Mouse (Mus musculus): ENCODE measurements around the gene Adgrl4. TPM values are rescaled to one million over a fixed set of nuclear protein-coding genes. Genes with fewer than 3 reads are reported as not detected.

The Adgrl4 gene
- polyA plus RNA-seq, 1 experiment = not detected

- Histone ChIP-seq H3K36me3 (ENCODE audit: control insufficient read depth, insufficient read depth) (no peaks in the 10 kb centered on the region), H3ac (ENCODE audit: control insufficient read depth, insufficient read length, low read depth) (no peak overlapping the region), H3K79me3 (ENCODE audit: low read depth) (no peaks in the 10 kb centered on the region), H3K4me3 (ENCODE audit: insufficient read depth, poor library complexity, severe bottlenecking) (no peak overlapping the region), H3K27me3 (ENCODE audit: control insufficient read depth, insufficient read depth, insufficient read length) (no peaks in the 10 kb centered on the region), H3K79me2 (ENCODE audit: control insufficient read depth, insufficient read depth) (no peaks in the 10 kb centered on the region)
- TF ChIP-seq CTCF (IDR thresholded peaks at IDR 0.05; ENCODE audit: control insufficient read depth, insufficient read depth, insufficient read length) (no peak), USF1 (IDR thresholded peaks at IDR 0.05; ENCODE audit: low read depth) (no peak), MAX (IDR thresholded peaks at IDR 0.05) (no peak), FOSL1 (IDR thresholded peaks at IDR 0.05; ENCODE audit: insufficient read depth, low read length, poor library complexity, severe bottlenecking) (no peak)
These were observed 119.9 kb downstream of the Adgrl4 start for GRCm38 (mm10) chr3:151557607-151558006.

- no peak for TF ChIP-seq CTCF (IDR thresholded peaks at IDR 0.05; ENCODE audit: control insufficient read depth, insufficient read depth, insufficient read length)
- H3K4me3 ChIP-seq (ENCODE audit: insufficient read depth, poor library complexity, severe bottlenecking) = no peak overlapping the region
- no peak overlapping the region for H3ac ChIP-seq (ENCODE audit: control insufficient read depth, insufficient read length, low read depth)
- H3K36me3 ChIP-seq (ENCODE audit: control insufficient read depth, insufficient read depth) = no peaks in the 10 kb centered on the region
- no peaks in the 10 kb centered on the region for H3K79me3 ChIP-seq (ENCODE audit: low read depth)
- H3K27me3 ChIP-seq (ENCODE audit: control insufficient read depth, insufficient read depth, insufficient read length) = no peaks in the 10 kb centered on the region
- no peaks in the 10 kb centered on the region for H3K79me2 ChIP-seq (ENCODE audit: control insufficient read depth, insufficient read depth)
These were observed 120.7 kb downstream of the Adgrl4 start for GRCm38 (mm10) chr3:151558374-151558773.

- Histone ChIP-seq H3K79me2 (ENCODE audit: control insufficient read depth, insufficient read depth) (no peaks in the 10 kb centered on the region), H3K27me3 (ENCODE audit: control insufficient read depth, insufficient read depth, insufficient read length) (no peaks in the 10 kb centered on the region), H3K36me3 (ENCODE audit: control insufficient read depth, insufficient read depth) (no peaks in the 10 kb centered on the region), H3ac (ENCODE audit: control insufficient read depth, insufficient read length, low read depth) (no peak overlapping the region), H3K79me3 (ENCODE audit: low read depth) (no peaks in the 10 kb centered on the region), H3K4me3 (ENCODE audit: insufficient read depth, poor library complexity, severe bottlenecking) (no peak overlapping the region)
- TF ChIP-seq MYOG (IDR thresholded peaks at IDR 0.05; ENCODE audit: control insufficient read depth, extremely low read depth, insufficient read length) = no peak
- TF ChIP-seq FOSL1 (IDR thresholded peaks at IDR 0.05; ENCODE audit: insufficient read depth, low read length, poor library complexity, severe bottlenecking) = no peak
- no peak for TF ChIP-seq USF1 (IDR thresholded peaks at IDR 0.05; ENCODE audit: low read depth)
- TF ChIP-seq MYOD1 (IDR thresholded peaks at IDR 0.05; ENCODE audit: control insufficient read depth, insufficient read length, low read depth) = no peak
- TF ChIP-seq MAX (IDR thresholded peaks at IDR 0.05) = no peak
- no peak for TF ChIP-seq CTCF (IDR thresholded peaks at IDR 0.05; ENCODE audit: control insufficient read depth, insufficient read depth, insufficient read length)
- TF ChIP-seq CEBPB (IDR thresholded peaks at IDR 0.05; ENCODE audit: low read depth) = no peak
These were observed 128.3 kb downstream of the Adgrl4 start for GRCm38 (mm10) chr3:151565664-151566621.

- no peaks in the 10 kb centered on the region for H3K79me3 ChIP-seq (ENCODE audit: low read depth)
- no peaks in the 10 kb centered on the region for H3K27me3 ChIP-seq (ENCODE audit: control insufficient read depth, insufficient read depth, insufficient read length)
- H3K79me2 ChIP-seq (ENCODE audit: control insufficient read depth, insufficient read depth) = no peaks in the 10 kb centered on the region
- no peaks in the 10 kb centered on the region for H3K36me3 ChIP-seq (ENCODE audit: control insufficient read depth, insufficient read depth)
- H3ac ChIP-seq (ENCODE audit: control insufficient read depth, insufficient read length, low read depth) = no peak overlapping the region
- no peak for TF ChIP-seq MAX (IDR thresholded peaks at IDR 0.05)
- no peak for TF ChIP-seq MYOD1 (IDR thresholded peaks at IDR 0.05; ENCODE audit: control insufficient read depth, insufficient read length, low read depth)
- no peak for TF ChIP-seq CTCF (IDR thresholded peaks at IDR 0.05; ENCODE audit: control insufficient read depth, insufficient read depth, insufficient read length)
- TF ChIP-seq FOSL1 (IDR thresholded peaks at IDR 0.05; ENCODE audit: insufficient read depth, low read length, poor library complexity, severe bottlenecking) = no peak
- TF ChIP-seq CEBPB (IDR thresholded peaks at IDR 0.05; ENCODE audit: low read depth) = no peak
- TF ChIP-seq MYOG (IDR thresholded peaks at IDR 0.05; ENCODE audit: control insufficient read depth, extremely low read depth, insufficient read length) = no peak
- no peak for TF ChIP-seq USF1 (IDR thresholded peaks at IDR 0.05; ENCODE audit: low read depth)
- H3K4me3 ChIP-seq (ENCODE audit: insufficient read depth, poor library complexity, severe bottlenecking) = no peak overlapping the region
These were observed 128.9 kb downstream of the Adgrl4 start for GRCm38 (mm10) chr3:151566629-151567028.

- TF ChIP-seq FOSL1 (IDR thresholded peaks at IDR 0.05; ENCODE audit: insufficient read depth, low read length, poor library complexity, severe bottlenecking) = no peak
- no peak for TF ChIP-seq MAX (IDR thresholded peaks at IDR 0.05)
- TF ChIP-seq CTCF (IDR thresholded peaks at IDR 0.05; ENCODE audit: control insufficient read depth, insufficient read depth, insufficient read length) = no peak
- TF ChIP-seq MYOG (IDR thresholded peaks at IDR 0.05; ENCODE audit: control insufficient read depth, extremely low read depth, insufficient read length) = no peak
- no peak for TF ChIP-seq CEBPB (IDR thresholded peaks at IDR 0.05; ENCODE audit: low read depth)
- TF ChIP-seq MYOD1 (IDR thresholded peaks at IDR 0.05; ENCODE audit: control insufficient read depth, insufficient read length, low read depth) = no peak
- H3K36me3 ChIP-seq (ENCODE audit: control insufficient read depth, insufficient read depth) = no peaks in the 10 kb centered on the region
- no peaks in the 10 kb centered on the region for H3K27me3 ChIP-seq (ENCODE audit: control insufficient read depth, insufficient read depth, insufficient read length)
- H3K4me3 ChIP-seq (ENCODE audit: insufficient read depth, poor library complexity, severe bottlenecking) = no peak overlapping the region
- H3K79me3 ChIP-seq (ENCODE audit: low read depth) = no peaks in the 10 kb centered on the region
- no peaks in the 10 kb centered on the region for H3K79me2 ChIP-seq (ENCODE audit: control insufficient read depth, insufficient read depth)
- no peak overlapping the region for H3ac ChIP-seq (ENCODE audit: control insufficient read depth, insufficient read length, low read depth)
These were observed 129.9 kb downstream of the Adgrl4 start for GRCm38 (mm10) chr3:151567541-151567940.

- Histone ChIP-seq H3K4me3 (ENCODE audit: insufficient read depth, poor library complexity, severe bottlenecking) (no peak overlapping the region), H3K27me3 (ENCODE audit: control insufficient read depth, insufficient read depth, insufficient read length) (no peaks in the 10 kb centered on the region), H3K79me3 (ENCODE audit: low read depth) (no peaks in the 10 kb centered on the region), H3K79me2 (ENCODE audit: control insufficient read depth, insufficient read depth) (no peaks in the 10 kb centered on the region), H3ac (ENCODE audit: control insufficient read depth, insufficient read length, low read depth) (no peak overlapping the region), H3K36me3 (ENCODE audit: control insufficient read depth, insufficient read depth) (no peaks in the 10 kb centered on the region)
- TF ChIP-seq CTCF (IDR thresholded peaks at IDR 0.05; ENCODE audit: control insufficient read depth, insufficient read depth, insufficient read length) (no peak), CEBPB (IDR thresholded peaks at IDR 0.05; ENCODE audit: low read depth) (no peak), USF1 (IDR thresholded peaks at IDR 0.05; ENCODE audit: low read depth) (no peak)
These were observed 134.4 kb downstream of the Adgrl4 start for GRCm38 (mm10) chr3:151572089-151572488.
